Mouse (Mus musculus) cerebellum, adult 2 months (tissue): ENCODE data around the gene Elp5. TPM values are rescaled to one million over a fixed set of nuclear protein-coding genes. Genes with fewer than 3 reads are reported as not detected.
A peak's percentile ranks its signal among the peaks of the same experiment; 100 is the strongest.

Experiments used
- DNase-seq, 2 experiments: peaks; one replicate each; pipeline ENCODE4 v3.0.0; 2021
- H3K27ac ChIP-seq: fragments of 200-500 bp; 2 replicates; pipeline ENCODE4 v1.5.1; 2012; ENCODE audit warnings: low read length, control low read depth, inconsistent platforms; ENCODE audit not compliant: insufficient read depth
- H3K27me3 ChIP-seq: fragments of 200-500 bp; 2 replicates; pipeline ENCODE4 v1.6.1; 2012; ENCODE audit warnings: inconsistent platforms, mild to moderate bottlenecking, low read length, moderate library complexity; ENCODE audit not compliant: control insufficient read depth, insufficient read depth
- H3K4me1 ChIP-seq: fragments of 200-500 bp; 2 replicates; pipeline ENCODE4 v1.6.1; 2011; ENCODE audit warnings: low read length; ENCODE audit not compliant: control insufficient read depth, insufficient read depth
- H3K4me3 ChIP-seq: fragments of 200-500 bp; replicated peaks from 2 replicates; pipeline ENCODE3; 2011; ENCODE audit warnings: mild to moderate bottlenecking, low read depth, low read length, control low read depth; ENCODE audit not compliant: insufficient read depth
- CTCF ChIP-seq: fragments of 200-500 bp; IDR thresholded peaks from 2 replicates; pipeline ENCODE4 v1.5.1; 2011; ENCODE audit warnings: low read depth, mild to moderate bottlenecking, control low read depth, low read length, moderate library complexity, borderline replicate concordance; ENCODE audit not compliant: insufficient read depth
- POLR2A ChIP-seq: fragments of 200-500 bp; IDR thresholded peaks from 2 replicates; pipeline ENCODE4 v1.6.1; 2011; ENCODE audit warnings: low read length, control low read depth, borderline replicate concordance; ENCODE audit not compliant: insufficient read depth
- WGBS: fragments of 180-500 bp; shearing (Covaris S2); methylation state at CpG from one replicate; pipeline ENCODE4 v1.1.7; 2018; 5-methylcytosine and 5-hydroxymethylcytosine counted together
- polyA plus RNA-seq: library from polyadenylated mRNA; depleted of rRNA; stranded (reverse); fragments of >200 nt; gene quantifications from 2 replicates; pipeline ENCODE4 v1.2.3, GENCODE M21; 2012

Gene Elp5
- polyA plus RNA-seq, 1 experiment: 109 TPM

- Histone ChIP-seq H3K27ac (no peak overlapping the region), H3K4me1 (peaks cover 3% of the 10 kb centered on the region), H3K27me3 (no peaks in the 10 kb centered on the region), H3K4me3 (no peak overlapping the region)
- 8% methylated on average over 5 of the region's 5 CpGs for WGBS
- TF ChIP-seq CTCF (no peak), POLR2A (no peak)
- no peak for DNase-seq
These were observed 560 bp upstream of the Elp5 start for GRCm38 (mm10) chr11:69982877-69983276.

- Histone ChIP-seq H3K4me1 (peaks cover 3% of the 10 kb centered on the region), H3K27me3 (no peaks in the 10 kb centered on the region), H3K4me3 (peak within 1 kb of the TSS; percentile 84), H3K27ac (peak within 1 kb of the TSS; percentile 81)
- no peak for TF ChIP-seq POLR2A
- no peak for TF ChIP-seq CTCF
- no peak for DNase-seq
- under 1% methylated on average over 43 of the region's 43 CpGs for WGBS
These were observed 1.1 kb downstream of the Elp5 start, which contains the start of gene Ctdnep1 for GRCm38 (mm10) chr11:69981141-69981762. Gene Ctdnep1, plus strand, starts transcription at chr11:69981156.

- TF ChIP-seq CTCF (no peak), POLR2A (peak; percentile 88)
- peak overlapping the region; percentile 84 for H3K4me3 ChIP-seq
These were observed 1.8 kb downstream of the Elp5 start for GRCm38 (mm10) chr11:69980196-69981140.

GRCm38 (mm10) chr11:69979827-69980195, 2.5 kb downstream of the Elp5 start:
- TF ChIP-seq CTCF: no peak
- no peak for TF ChIP-seq POLR2A
- WGBS: under 1% methylated on average over 16 of the region's 16 CpGs
- peak overlapping the region; percentile 84 for H3K4me3 ChIP-seq

More at GRCm38 (mm10) chr11:69980196-69981140, 1.8 kb downstream of the Elp5 start:
- Histone ChIP-seq H3K4me1 (peaks cover 3% of the 10 kb centered on the region), H3K27me3 (no peaks in the 10 kb centered on the region), H3K27ac (peak overlapping the region; percentile 81)
- peak; percentile 98 to 100 for DNase-seq
- WGBS: under 1% methylated on average over 49 of the region's 60 CpGs

GRCm38 (mm10) chr11:69976271-69976670, 6.0 kb downstream of the Elp5 start:
- TF ChIP-seq CTCF: no peak
- no peak for TF ChIP-seq POLR2A
- no peaks in the 10 kb centered on the region for H3K27me3 ChIP-seq
- no peaks in the 10 kb centered on the region for H3K4me1 ChIP-seq
- DNase-seq: no peak
- WGBS: 80% methylated on average over 4 of the region's 4 CpGs
- no peak overlapping the region for H3K4me3 ChIP-seq
- H3K27ac ChIP-seq: no peak overlapping the region

More at GRCm38 (mm10) chr11:69979827-69980195, 2.5 kb downstream of the Elp5 start:
- H3K4me1 ChIP-seq: peaks cover 3% of the 10 kb centered on the region
- H3K27ac ChIP-seq: peak overlapping the region; percentile 81
- no peaks in the 10 kb centered on the region for H3K27me3 ChIP-seq
- no peak for DNase-seq

GRCm38 (mm10) chr11:69974907-69975306, 7.4 kb downstream of the Elp5 start:
- DNase-seq: no peak
- Histone ChIP-seq H3K4me1 (no peaks in the 10 kb centered on the region), H3K27me3 (no peaks in the 10 kb centered on the region), H3K4me3 (no peak overlapping the region), H3K27ac (no peak overlapping the region)
- TF ChIP-seq CTCF (no peak), POLR2A (no peak)
- WGBS: 89% methylated on average over 2 of the region's 2 CpGs

GRCm38 (mm10) chr11:69970775-69971174, 11.5 kb downstream of the Elp5 start:
- TF ChIP-seq CTCF: no peak
- TF ChIP-seq POLR2A: no peak
- no peak for DNase-seq
- no peaks in the 10 kb centered on the region for H3K4me1 ChIP-seq
- H3K27ac ChIP-seq: no peak overlapping the region
- peaks cover 2% of the 10 kb centered on the region; the same call in 1 of the 2 replicates for H3K27me3 ChIP-seq
- 80% methylated on average over 3 of the region's 3 CpGs for WGBS
- H3K4me3 ChIP-seq: no peak overlapping the region

- TF ChIP-seq CTCF: no peak
- TF ChIP-seq POLR2A: no peak
- WGBS: 89% methylated on average over 6 of the region's 6 CpGs
These were observed 12.1 kb downstream of the Elp5 start for GRCm38 (mm10) chr11:69970222-69970621.

More at GRCm38 (mm10) chr11:69970222-69970621, 12.1 kb downstream of the Elp5 start:
- H3K4me1 ChIP-seq: no peaks in the 10 kb centered on the region
- H3K27ac ChIP-seq: no peak overlapping the region
- H3K27me3 ChIP-seq: peaks cover 2% of the 10 kb centered on the region; the same call in 1 of the 2 replicates
- H3K4me3 ChIP-seq: no peak overlapping the region
- no peak for DNase-seq
